Mouse (Mus musculus) layer of hippocampus, adult 8-10 months (tissue): ENCODE data around the gene Grid2ip. TPM values are rescaled to one million over a fixed set of nuclear protein-coding genes. Genes with fewer than 3 reads are reported as not detected.

ENCODE experiments used
- DNase-seq, 2 experiments: peaks; one replicate each; pipeline ENCODE4 v3.0.0; 2022; ENCODE audit warnings: low spot score in 2 of 2
- total RNA-seq, 4 experiments: library from RNA; stranded (reverse); gene quantifications; 2 replicates each; pipeline ENCODE4 v1.2.4; 2022

Grid2ip gene
- total RNA-seq, 4 experiments from 2014 or later: 0.99 to 1.7 (median 1.5) TPM

GRCm38 (mm10) chr5:143409239-143409638 lies 52.1 kb downstream of the Grid2ip start:
- no peak for DNase-seq

- DNase-seq: no peak
Measured at GRCm38 (mm10) chr5:143410841-143411395, 53.8 kb downstream of the Grid2ip start.

- DNase-seq: no peak
Measured at GRCm38 (mm10) chr5:143421484-143421883, 64.3 kb downstream of the Grid2ip start.

- no peak for DNase-seq
Measured at GRCm38 (mm10) chr5:143422990-143423389, 65.9 kb downstream of the Grid2ip start.

GRCm38 (mm10) chr5:143423899-143424519 lies 66.9 kb downstream of the Grid2ip start:
- peak in 1 of 2 experiments; percentile 37 for DNase-seq

GRCm38 (mm10) chr5:143434421-143434820 lies 77.3 kb downstream of the Grid2ip start:
- peak in 1 of 2 experiments; percentile 31 for DNase-seq

GRCm38 (mm10) chr5:143441298-143441697 lies 84.2 kb downstream of the Grid2ip start:
- DNase-seq: no peak

GRCm38 (mm10) chr5:143441753-143442152 lies 84.6 kb downstream of the Grid2ip start:
- no peak for DNase-seq

Other genes starting within 250 kb of the Grid2ip start
- gene Rnf216, start 244.3 kb upstream of the Grid2ip start, total RNA-seq: 10 to 100 TPM; 44.7 to 51.3 (median 47.7) TPM
- gene Olfr718-ps1, start 209.8 kb upstream of the Grid2ip start, total RNA-seq: under 1 TPM; 0.09 to 0.29 (median 0.16) TPM
- gene Rbak, start 176.6 kb upstream of the Grid2ip start, total RNA-seq: 10 to 100 TPM; 12.4 to 15.1 (median 13.8) TPM
- gene Spdye4b, start 176.3 kb upstream of the Grid2ip start, total RNA-seq: not detected
- not detected for gene Spdye4a, start 130.4 kb upstream of the Grid2ip start, total RNA-seq
- gene Zfp12, start 122.2 kb upstream of the Grid2ip start, total RNA-seq: 10 to 100 TPM; 27.6 to 38.7 (median 35.6) TPM
- 10 to 100 TPM; 20.6 to 24.1 (median 23.1) TPM for gene Zfp316, start 87.3 kb upstream of the Grid2ip start, total RNA-seq
- 1 to 10 TPM; 4.1 to 5.5 (median 4.4) TPM for gene Zfp853, start 63.7 kb upstream of the Grid2ip start, total RNA-seq
- 10 to 100 TPM; 22.7 to 25.8 (median 24.1) TPM for gene E130309D02Rik, start 42.0 kb upstream of the Grid2ip start, total RNA-seq
- gene Zdhhc4, start 28.1 kb upstream of the Grid2ip start, total RNA-seq: 10 to 100 TPM; 50.4 to 57.0 (median 54.1) TPM
- 10 to 100 TPM; 33.8 to 39.8 (median 37.0) TPM for gene Kdelr2, start 46.5 kb downstream of the Grid2ip start, total RNA-seq
- 10 to 100 TPM; 28.8 to 37.0 (median 33.3) TPM for gene Daglb, start 107.2 kb downstream of the Grid2ip start, total RNA-seq
- gene Rac1, start 170.7 kb downstream of the Grid2ip start, total RNA-seq: 100 to 1,000 TPM; 399 to 419 (median 408) TPM